Mouse (Mus musculus): ENCODE results near the gene Cox6b2. TPM values are rescaled to one million over a fixed set of nuclear protein-coding genes. Genes with fewer than 3 reads are reported as not detected.
A peak's percentile ranks its signal among the peaks of the same experiment; 100 is the strongest.
"Not testable (repeated sequence)": the region's sequence is repeated elsewhere in the genome, so short reads cannot be mapped to it uniquely, and the experiment has no call there.

The Cox6b2 gene
- 10 to 100 TPM; 11.7 to 16.9 TPM for total RNA-seq (2021)

GRCm38 (mm10) chr7:4752821-4753570 is at the start of gene Cox6b2:
TSS of gene Cox6b2 (minus strand) at chr7:4753094.
- DNase-seq = peak; percentile 85

GRCm38 (mm10) chr7:4802247-4802646 is 49.4 kb upstream of the Cox6b2 start:
- no peak for DNase-seq

- DNase-seq = no peak
These were observed 43.0 kb upstream of the Cox6b2 start for GRCm38 (mm10) chr7:4795767-4796433.

GRCm38 (mm10) chr7:4794631-4795168 is 41.8 kb upstream of the Cox6b2 start:
- no peak for DNase-seq

DNA sequence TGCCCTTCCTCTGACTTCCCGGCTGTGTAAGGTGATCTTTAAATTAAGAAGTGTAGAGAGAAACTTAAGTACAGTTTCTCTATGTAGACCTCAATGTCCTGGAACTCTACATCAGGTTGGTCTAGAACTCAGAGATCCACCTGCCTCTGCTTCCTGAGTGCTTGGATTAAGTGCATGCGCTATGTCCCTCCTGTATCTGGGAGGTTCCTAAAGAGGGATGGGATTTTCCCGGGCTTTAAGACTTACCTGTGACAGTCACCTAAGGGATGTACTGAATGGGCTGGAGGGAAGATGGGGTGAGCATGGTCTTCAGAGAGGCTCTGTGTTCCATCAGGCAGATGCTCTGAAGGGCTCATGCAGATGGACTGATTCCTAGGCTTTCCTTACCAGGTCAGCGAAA is 40.8 kb upstream of the Cox6b2 start:
- no peak for DNase-seq

DNA sequence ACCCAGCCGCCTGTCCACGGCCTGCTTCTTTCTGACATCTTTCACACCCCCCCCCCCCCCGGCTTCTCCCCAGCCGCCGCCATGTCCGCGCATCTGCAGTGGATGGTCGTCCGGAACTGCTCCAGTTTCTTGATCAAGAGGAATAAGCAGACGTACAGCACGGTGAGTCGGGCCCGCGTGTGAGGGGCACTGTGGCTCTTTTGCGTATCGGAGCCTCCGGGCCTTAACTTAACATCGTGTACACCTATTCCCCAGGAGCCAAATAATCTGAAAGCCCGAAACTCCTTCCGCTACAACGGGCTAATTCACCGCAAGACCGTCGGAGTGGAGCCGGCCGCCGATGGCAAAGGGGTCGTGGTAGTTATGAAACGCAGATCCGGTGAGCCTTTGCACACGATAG is 40.4 kb upstream of the Cox6b2 start:
- DNase-seq = not testable (repeated sequence)

DNA sequence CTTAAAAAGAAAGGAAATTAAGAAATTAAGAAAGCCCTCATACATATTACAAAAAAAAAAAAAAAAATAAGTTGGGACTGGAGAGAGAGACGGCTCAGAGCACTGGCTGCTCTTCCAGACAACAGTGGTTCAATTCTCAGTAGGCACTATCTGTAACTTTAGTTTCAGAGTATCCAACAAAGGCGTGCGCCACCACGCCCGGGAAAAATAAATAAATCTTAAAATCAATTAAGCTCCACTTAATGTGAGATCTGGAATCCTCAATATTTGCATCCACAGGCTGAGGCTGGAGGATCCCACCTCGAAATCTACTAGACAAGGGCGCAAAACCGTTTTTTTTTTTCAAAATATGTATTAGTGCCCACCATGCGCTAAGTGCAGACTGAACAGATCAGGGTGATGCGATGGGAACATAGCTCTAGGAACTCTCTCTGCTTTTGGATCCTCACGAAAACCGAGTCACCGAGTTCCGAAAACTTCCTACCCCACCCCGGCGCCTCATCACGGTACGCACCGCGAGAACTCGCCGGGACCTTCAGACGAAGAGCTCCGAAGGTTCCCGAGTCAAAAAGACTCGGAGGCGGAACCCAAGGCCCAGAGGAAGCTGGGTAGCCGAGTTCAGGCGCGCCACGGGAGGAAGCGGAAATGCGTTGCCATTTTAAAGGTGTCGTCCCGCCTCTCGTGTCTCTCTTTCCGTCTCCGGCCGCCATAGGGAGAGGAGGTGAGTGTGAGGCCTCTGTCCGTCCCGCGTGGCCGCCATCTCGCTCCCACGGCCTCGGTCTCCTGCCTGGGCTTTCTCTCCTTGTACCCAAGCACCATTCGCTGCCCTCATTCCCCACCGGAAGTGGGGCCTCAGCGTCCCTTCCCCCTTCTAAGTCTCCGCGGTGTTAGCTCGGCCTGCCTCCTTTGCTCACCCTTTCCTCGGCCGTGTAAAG is 39.7 kb upstream of the Cox6b2 start, which contains the start of gene Rpl28:
TSS of gene Rpl28 (plus strand) at position 597 of the 935 bp plus-strand sequence.
- peak; percentile 96 for DNase-seq

DNA sequence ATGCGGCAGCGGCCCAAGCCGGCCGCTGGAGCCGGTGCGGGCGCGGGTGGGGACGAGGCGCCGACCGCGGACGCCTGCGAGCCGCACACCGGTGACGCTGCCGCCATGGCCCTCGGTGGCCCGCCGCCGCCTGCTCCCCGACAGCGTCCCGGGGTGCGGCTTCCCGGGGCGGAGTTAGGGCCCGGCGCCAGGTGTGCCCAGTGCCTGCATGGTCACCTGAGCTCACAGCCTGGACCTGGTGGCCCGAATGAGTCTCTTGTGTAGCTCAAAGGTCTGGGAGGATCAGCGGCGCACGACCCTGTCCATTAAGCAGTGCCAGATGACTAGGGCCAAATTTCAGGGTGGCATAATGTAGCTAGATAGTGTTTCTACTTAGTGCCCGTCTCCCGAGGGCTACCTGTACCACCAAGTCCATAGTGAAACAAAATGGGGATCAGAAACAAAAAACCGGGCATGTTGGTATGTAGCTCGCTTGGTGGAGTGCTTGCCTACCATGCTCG is 36.6 kb upstream of the Cox6b2 start, which contains the start of gene Tmem238:
TSS of gene Tmem238 (minus strand) at position 221 of the 500 bp plus-strand sequence.
- DNase-seq = peak; percentile 61

GRCm38 (mm10) chr7:4788499-4789435 is 35.9 kb upstream of the Cox6b2 start:
- peak; percentile 73 for DNase-seq

DNA sequence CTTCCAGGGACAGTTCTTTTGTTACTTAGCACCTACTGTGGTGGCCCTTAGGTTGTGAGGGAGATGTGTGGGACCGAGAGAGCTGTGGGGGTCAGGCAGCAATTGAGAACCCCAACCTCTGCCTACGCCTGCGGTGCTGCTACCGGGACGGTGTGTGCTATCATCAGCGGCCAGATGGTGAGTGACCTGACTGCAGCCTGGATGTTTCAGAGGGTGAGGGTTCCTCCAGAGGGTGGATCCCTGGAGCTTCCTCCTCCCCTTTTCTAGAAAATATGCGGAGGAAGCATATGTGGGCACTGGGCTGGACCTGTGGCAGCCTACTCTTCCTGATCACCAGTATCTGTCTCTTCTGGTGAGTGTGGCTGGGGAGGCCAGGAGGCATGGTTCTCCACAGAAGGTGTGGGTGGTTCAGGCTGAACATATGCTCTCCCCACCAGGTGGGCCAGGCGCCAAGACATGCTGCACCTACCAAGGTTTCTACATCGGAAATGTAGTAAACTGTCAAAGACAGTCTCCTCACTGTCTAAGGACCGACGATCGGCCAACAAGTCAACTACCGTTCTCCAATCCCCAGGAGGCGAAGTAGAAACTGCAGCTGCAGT is 30.9 kb upstream of the Cox6b2 start:
- no peak for DNase-seq

GRCm38 (mm10) chr7:4782759-4783158 is 29.9 kb upstream of the Cox6b2 start, which contains the start of the genes Il11 and Tmem190:
TSS of gene Il11 (minus strand) at chr7:4782859.
TSS of gene Tmem190 (plus strand) at chr7:4782937.
- DNase-seq = no peak

- no peak for DNase-seq
These were observed 29.2 kb upstream of the Cox6b2 start for GRCm38 (mm10) chr7:4782130-4782529.

DNA sequence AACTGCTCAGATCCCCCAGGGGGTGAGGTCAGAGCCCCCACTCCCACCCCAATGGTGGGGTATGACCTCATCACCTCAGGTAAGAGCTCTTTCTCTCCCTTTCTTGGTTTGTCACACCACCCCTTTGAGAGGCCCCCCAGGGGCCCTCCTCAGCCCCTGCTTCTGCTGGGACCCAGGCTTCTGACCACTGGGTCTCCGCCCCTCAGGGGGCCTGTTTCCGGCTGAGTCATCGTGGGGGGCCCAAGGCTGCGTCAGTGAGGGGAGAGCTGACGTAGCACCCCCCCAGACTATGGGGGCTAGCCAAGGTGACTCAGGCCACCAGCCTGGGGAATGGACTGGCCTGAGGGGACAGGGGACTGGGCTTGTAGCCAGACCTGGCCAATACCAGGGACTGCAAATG is 27.0 kb upstream of the Cox6b2 start:
- DNase-seq = no peak

GRCm38 (mm10) chr7:4777851-4778637 is 25.1 kb upstream of the Cox6b2 start:
- DNase-seq = no peak

- DNase-seq = peak; percentile 74
These were observed 24.3 kb upstream of the Cox6b2 start for GRCm38 (mm10) chr7:4776861-4777830.

DNA sequence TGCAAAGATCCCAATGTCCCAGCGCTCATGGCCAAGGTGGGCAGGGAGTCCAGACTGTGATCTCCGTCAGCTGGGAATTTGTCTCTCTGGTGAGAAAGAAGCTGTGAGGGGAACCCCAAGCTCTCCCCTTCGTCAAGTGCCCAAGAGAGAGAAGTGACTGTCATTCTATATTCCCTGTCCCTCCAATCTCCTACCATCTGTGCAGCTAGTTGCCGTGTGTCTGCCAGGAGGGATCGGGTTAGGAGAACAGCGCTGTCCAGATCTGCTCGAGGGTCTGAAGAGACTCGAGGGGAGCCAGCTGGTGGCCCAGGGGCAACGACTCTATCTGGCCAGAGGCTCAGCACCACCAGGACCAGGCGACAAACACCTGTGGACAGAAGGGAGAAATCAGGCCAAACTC is 23.2 kb upstream of the Cox6b2 start:
- no peak for DNase-seq

DNA sequence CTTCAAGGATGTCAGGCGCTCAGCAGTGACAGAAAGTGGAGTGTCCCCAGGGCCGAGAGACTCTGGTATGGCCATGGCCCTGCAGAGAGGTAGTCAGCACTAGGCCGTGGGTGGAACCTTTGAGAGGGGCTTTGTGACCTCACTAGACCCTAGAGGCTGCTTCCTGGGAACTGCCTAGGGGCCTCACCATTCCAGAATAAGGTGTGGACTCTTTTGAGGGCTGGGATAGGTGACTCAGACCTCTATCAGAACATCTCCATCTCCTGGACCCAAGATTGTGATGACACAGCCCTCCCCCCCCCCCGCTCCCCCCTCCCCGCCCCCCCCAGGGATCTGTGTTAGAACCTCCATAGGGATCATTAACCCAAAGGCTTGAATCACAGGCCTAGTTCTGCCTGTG is 18.3 kb upstream of the Cox6b2 start, which contains the start of gene Fam71e2:
TSS of gene Fam71e2 (minus strand) at position 101 of the 400 bp plus-strand sequence.
- DNase-seq = no peak
